Mouse (Mus musculus) urinary bladder, adult 2 months (tissue): ENCODE data around the gene Insig1. TPM values are rescaled to one million over a fixed set of nuclear protein-coding genes. Genes with fewer than 3 reads are reported as not detected.
A peak's percentile ranks its signal among the peaks of the same experiment; 100 is the strongest.

ENCODE experiments used
- DNase-seq: peaks from one replicate; pipeline ENCODE4 v3.0.0; 2022; ENCODE audit warnings: low spot score
- polyA plus RNA-seq: library from polyadenylated mRNA; depleted of rRNA; stranded (reverse); fragments of >200 nt; gene quantifications from 2 replicates; pipeline ENCODE4 v1.2.3, GENCODE M21; 2012

Gene Insig1
- polyA plus RNA-seq, 1 experiment: 51.8 TPM

GRCm38 (mm10) chr5:28063989-28064624 lies 7.1 kb upstream of the Insig1 start:
- no peak for DNase-seq

- DNase-seq: no peak
These were observed 5.9 kb upstream of the Insig1 start for GRCm38 (mm10) chr5:28065275-28065674.

- no peak for DNase-seq
These were observed 4.9 kb upstream of the Insig1 start for GRCm38 (mm10) chr5:28066311-28066710.

- DNase-seq: no peak
These were observed 875 bp upstream of the Insig1 start for GRCm38 (mm10) chr5:28070149-28070827.

GRCm38 (mm10) chr5:28071456-28072223 lies 477 bp downstream of the Insig1 start:
- peak; percentile 41 for DNase-seq

GRCm38 (mm10) chr5:28079431-28079830 lies 8.3 kb downstream of the Insig1 start:
- DNase-seq: no peak

GRCm38 (mm10) chr5:28081127-28081526 lies 10.0 kb downstream of the Insig1 start:
- no peak for DNase-seq

GRCm38 (mm10) chr5:28081822-28082221 lies 10.7 kb downstream of the Insig1 start:
- DNase-seq: no peak

- no peak for DNase-seq
These were observed 11.1 kb downstream of the Insig1 start for GRCm38 (mm10) chr5:28082312-28082711.

- no peak for DNase-seq
These were observed 11.6 kb downstream of the Insig1 start for GRCm38 (mm10) chr5:28082796-28083195.

- no peak for DNase-seq
These were observed 13.6 kb downstream of the Insig1 start for GRCm38 (mm10) chr5:28084743-28085142.

GRCm38 (mm10) chr5:28090547-28090946 lies 19.4 kb downstream of the Insig1 start:
- no peak for DNase-seq

GRCm38 (mm10) chr5:28092327-28092726 lies 21.2 kb downstream of the Insig1 start:
- DNase-seq: no peak

GRCm38 (mm10) chr5:28093874-28094273 lies 22.7 kb downstream of the Insig1 start:
- DNase-seq: peak; percentile 64

GRCm38 (mm10) chr5:28094393-28094792 lies 23.2 kb downstream of the Insig1 start:
- no peak for DNase-seq

- no peak for DNase-seq
These were observed 23.7 kb downstream of the Insig1 start for GRCm38 (mm10) chr5:28094846-28095245.

- DNase-seq: no peak
These were observed 24.5 kb downstream of the Insig1 start for GRCm38 (mm10) chr5:28095671-28096070.

- DNase-seq: no peak
These were observed 35.8 kb downstream of the Insig1 start for GRCm38 (mm10) chr5:28106966-28107365.

GRCm38 (mm10) chr5:28107974-28108373 lies 36.8 kb downstream of the Insig1 start:
- DNase-seq: no peak

GRCm38 (mm10) chr5:28110881-28111280 lies 39.7 kb downstream of the Insig1 start:
- no peak for DNase-seq

GRCm38 (mm10) chr5:28117251-28117880 lies 46.2 kb downstream of the Insig1 start:
- DNase-seq: no peak

- no peak for DNase-seq
These were observed 46.8 kb downstream of the Insig1 start for GRCm38 (mm10) chr5:28117882-28118530.
